Mouse (Mus musculus): ENCODE measurements around the gene Gm20489. TPM values are rescaled to one million over a fixed set of nuclear protein-coding genes. Genes with fewer than 3 reads are reported as not detected.

Gm20489 gene
- total RNA-seq (2021), result not detected

DNA sequence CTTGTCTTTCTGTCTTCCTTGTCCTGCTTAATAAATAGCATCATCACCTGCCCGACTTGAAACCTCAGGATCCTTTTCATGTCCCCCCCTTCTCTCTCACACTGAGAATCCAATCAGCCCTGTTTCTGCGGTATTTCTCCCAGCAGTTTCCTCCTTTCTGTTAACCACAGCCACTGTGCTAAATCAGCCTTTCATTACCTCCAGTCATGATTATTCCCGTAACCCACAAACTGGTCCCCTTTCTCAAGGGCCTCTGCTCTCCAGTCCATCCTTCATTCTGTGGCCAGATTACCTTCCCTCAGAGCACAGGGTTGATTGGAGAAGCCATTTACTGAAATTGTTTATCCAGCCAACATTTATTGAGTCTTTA lies at the start of gene Gm20489:
TSS of gene Gm20489 (minus strand) at position 269 of the 370 bp plus-strand sequence.
- DNase-seq (ENCODE audit: low spot score in 2 of 2), result no peak
- intact Hi-C loops (cut with DNase I), result no loop called here

DNA sequence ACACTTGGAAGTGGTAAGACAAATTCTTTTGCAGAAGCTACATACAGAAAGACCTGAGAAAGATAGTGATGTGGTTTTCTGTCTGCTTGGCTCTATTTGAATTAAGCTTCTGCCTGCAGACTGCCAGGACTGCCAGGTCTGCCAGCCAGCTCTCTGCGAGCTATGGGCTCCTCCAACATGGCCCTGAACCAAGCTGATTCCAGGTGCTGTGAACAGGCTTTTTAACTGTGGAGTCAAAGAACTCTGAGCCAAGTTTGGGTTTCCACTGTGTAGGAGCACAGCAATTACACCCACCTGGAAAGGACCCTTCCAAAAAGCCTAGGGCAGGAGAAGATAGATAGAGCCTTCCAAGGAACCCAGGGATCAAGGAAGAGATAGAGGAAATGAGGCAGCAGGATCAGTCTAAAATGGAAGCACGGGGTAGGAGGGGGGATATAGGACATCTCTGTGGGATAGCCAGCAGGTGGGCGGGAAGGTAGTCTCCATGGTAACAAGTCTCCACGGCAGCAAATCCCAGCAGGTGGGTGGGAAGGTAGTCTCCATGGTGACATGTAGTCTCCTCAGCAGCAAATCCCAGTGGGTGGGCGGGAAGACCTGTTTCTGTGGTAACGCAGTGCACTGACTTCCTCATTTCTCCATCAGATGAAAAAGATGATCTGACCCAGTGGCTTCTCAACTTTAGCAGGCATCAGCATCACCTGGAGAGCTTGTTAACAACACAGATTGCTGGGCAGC lies 45.0 kb upstream of the Gm20489 start:
- intact Hi-C loops (cut with DNase I), result no loop called here
- peak; percentile 81 to 94 for DNase-seq (ENCODE audit: low spot score in 2 of 2)

DNA sequence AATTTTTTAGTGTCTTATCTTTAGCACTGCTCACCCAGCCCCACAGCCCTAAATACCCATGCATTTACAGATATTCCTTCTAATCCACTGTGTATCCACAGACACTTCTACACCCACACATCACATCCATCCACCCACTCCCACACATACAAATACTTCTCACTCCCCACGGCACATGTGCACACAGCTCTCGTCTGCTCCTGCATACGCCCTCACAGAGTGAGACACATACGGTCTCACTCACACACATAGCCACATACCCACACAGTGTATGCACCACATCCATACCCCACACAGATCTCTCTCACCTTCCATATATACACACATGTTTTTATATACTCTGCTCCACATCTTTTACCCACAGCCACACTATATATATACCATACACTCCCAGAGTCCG lies 40.5 kb upstream of the Gm20489 start:
- intact Hi-C loops (cut with DNase I), result no loop called here
- peak in 1 of 2 experiments; percentile 80 for DNase-seq (ENCODE audit: low spot score in 2 of 2)

DNA sequence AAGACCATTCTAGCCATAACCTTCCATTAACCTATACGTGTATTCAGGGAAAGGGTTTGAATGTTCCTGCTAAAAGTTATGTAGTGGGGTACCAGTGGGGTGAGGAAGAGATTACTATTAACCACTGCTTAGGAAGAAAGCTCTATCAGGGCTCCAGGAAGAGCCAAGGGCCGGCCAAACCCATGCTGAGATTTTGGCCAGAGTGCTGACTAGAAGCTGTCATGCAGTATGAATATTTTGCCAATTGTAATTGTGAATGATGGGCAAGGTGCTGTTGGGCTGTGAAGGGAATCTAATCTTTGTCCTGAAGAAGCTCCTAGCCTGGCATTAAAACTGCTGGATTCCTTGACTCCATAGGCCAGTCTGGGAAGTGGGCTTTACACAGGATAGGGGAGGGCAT lies 35.8 kb upstream of the Gm20489 start:
- DNase-seq (ENCODE audit: low spot score in 2 of 2), result no peak
- intact Hi-C loops (cut with DNase I), result no loop called here

DNA sequence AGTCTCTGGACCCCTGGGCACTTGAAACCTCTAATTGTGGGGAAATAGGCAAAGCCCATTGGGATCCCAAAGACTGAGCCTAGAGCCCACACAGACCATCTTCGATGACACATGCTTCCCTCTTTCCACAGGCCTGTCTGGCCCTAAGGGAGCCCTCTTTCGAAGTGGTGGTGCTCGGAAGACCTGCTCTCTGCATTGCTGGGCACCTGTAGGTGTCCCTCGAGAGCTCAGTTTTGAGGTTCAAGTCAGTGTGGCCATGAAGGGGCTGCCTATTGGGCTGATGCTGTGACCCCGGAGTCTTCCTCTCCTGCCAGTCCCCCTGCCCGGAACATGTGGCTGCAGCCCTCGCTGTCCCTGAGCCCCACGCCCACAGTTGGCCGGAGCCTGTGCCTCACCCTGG lies 32.8 kb upstream of the Gm20489 start:
- DNase-seq (ENCODE audit: low spot score in 2 of 2), result no peak
- intact Hi-C loops (cut with DNase I), result no loop called here

DNA sequence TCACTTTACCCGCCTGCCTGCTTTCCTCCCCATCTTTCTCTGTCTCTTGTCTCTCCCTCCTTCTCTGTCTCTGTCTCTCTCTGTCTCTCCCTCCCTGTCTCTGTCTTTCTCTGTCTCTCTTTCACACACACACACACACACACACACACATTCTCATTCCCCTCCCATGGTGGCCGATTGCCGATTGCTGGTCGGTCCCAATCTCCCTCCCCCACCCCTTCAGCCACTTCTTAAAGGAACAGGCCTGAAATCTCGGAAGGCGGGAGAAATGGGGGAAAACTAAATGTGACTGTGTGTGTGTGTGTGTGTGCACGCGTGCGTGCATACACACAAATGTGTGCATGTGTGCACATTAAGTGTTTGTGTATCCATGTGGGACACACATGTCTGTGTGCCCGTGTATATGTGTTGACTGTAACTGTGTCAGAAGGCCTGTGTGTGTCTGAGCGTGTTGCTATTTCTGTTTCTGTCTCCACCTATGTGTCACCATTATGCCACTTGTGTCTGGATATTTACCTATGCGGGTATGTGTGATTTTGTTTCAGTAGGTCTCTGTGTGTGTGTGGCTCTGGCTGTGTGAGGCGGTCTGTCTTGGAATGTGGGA lies 31.7 kb upstream of the Gm20489 start:
- intact Hi-C loops (cut with DNase I), result loop anchor here (1.0 kb wide), 1 partner anchor 32 kb away; no protein-coding TSS in a partner anchor
- peak in 1 of 2 experiments; percentile 35 for DNase-seq (ENCODE audit: low spot score in 2 of 2)

DNA sequence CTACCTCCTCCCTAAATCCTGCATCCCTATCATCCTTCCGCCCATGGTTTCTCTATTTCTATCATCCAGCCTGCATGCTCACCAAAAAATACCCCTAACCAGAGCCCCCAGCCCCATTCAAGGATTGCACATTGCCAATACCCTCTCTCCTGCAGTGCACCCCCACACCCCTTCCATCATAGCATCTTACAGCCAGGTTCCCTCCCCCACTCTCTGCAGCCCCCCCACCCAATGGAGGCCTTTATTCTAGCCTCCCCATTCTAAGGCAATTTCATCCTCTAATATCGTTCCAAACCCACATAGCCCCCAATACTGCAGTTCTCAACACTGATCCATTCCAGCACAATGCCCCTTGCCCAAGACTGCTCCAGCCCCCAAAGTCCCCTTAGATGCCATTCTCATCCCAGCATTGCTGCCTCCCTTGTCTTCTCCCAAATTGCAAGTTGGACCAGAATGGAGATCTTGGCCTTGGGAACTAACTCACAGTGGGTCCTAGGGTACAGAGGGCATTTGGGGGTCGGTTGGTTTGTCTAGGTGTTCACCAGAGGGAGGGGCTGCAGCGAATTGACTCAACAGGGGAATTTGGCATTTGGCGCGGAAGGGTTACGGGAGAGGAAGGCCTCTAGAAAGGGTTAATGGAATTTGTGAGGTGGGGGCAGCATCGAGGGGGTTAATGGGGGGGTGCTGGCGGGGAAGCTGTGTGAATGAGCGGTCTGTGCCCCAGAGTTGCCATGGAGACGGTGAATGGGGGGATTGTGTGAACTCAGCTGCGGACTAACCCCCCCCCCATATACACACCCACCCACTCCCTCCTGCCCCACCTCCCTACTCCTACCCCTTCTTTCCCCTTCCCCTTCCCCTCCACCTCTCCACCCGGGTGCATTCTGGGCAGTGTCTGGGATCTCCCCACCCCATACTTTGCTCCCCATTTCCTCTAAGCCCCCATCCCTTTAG lies 30.9 kb upstream of the Gm20489 start:
- no peak for DNase-seq (ENCODE audit: low spot score in 2 of 2)
- intact Hi-C loops (cut with DNase I), result loop anchor here (1.0 kb wide), 1 partner anchor 33 kb away; no protein-coding TSS in a partner anchor

DNA sequence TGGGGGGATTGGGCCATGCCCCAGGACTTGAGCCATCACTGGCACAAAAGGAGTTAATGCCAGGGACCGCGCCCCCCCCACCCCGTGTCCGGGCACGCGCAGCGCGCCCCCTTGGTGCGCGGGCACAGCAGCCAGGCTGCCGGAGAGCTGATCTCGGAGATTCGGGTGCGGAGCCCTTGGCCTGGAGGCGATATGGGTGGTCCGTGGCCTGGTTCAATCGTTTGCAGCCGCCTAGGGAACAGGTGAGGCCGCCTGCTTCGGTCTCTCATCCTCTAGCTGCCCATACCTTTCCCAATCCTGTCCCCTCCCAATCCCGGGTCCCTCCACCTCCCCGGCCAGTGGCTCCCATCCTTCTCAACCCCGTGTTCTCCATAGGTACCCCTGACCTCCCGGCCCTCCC lies 30.2 kb upstream of the Gm20489 start, which contains the start of gene Nlgn3:
TSS of gene Nlgn3 (plus strand) at position 114 of the 400 bp plus-strand sequence.
- DNase-seq (ENCODE audit: low spot score in 2 of 2), result peak in 1 of 2 experiments; percentile 55
- intact Hi-C loops (cut with DNase I), result no loop called here

DNA sequence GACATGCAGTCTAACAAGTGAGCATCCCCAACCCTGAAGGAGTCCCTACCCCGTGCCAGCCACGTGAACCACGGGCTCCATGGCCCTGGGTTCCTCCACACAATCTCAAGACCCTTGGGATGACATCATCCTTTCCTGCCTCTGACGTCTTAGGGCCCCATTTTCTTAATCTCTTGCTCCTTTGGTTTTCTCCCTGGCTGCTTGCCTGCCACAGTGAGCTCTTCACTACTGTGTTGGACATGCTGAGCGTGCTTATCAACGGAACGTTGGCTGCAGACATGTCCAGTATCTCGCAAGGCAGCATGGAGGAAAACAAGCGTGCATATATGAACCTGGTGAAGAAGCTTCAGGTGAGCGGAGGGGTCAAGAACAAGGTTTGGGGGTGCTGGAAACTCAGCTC lies 21.3 kb upstream of the Gm20489 start:
- DNase-seq (ENCODE audit: low spot score in 2 of 2), result no peak
- intact Hi-C loops (cut with DNase I), result no loop called here

DNA sequence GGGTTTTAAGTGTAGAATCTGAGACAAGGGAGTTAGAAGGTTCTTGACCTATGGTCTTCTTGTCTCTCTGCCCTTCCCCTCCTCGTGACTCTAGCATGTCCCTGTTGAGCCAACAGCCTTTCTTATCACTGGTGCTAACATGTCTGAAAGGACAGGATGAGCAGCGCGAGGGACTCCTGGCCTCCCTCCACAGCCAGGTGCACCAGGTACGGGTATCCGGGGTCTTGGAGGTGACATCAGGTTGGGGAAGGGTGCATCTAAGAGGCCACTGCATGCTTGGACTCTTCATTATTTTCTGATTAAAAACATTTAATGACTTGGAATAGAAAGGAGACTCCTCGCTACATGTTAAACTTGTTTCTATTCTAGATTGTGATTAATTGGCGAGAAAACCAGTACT lies 20.2 kb upstream of the Gm20489 start:
- intact Hi-C loops (cut with DNase I), result no loop called here
- no peak for DNase-seq (ENCODE audit: low spot score in 2 of 2)

DNA sequence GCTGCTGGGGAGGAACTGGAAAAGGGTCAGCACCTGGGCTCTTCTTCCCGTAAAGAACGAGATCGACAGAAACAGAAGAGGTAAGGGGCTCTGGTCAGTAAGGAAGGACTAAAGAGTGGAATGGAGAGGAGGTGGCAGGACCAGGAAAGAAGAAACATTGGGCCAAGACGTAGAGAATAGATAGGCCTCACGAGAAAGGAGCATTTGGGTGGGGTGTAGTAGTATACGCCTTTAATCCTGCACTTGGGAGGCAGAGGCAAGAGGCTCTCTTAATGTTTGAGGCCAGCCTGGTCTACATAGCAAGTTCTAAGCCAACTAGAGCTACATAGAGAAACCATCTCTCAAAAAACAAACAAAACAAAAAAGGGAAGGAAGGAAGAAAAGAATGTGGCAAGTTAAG lies 19.6 kb upstream of the Gm20489 start:
- intact Hi-C loops (cut with DNase I), result no loop called here
- DNase-seq (ENCODE audit: low spot score in 2 of 2), result no peak

DNA sequence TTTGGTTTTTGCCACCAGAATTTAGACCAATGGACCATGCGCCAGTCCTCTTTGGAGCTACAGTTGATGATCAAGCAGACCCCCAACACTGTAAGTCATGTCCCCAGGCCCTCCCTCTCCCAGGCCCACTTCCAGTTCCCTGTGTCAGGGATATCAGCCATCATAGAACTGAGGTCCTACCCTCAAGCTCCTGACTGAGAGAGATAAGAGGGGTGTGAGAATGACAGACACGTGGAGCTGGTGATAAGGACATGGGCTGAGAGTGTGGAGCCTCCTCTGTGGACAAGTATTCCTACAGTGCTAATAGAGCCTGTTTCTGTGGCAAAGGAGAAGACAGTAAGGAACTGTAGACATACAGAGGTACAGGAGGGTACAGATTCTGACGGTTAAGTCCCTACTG lies 18.7 kb upstream of the Gm20489 start:
- no peak for DNase-seq (ENCODE audit: low spot score in 2 of 2)
- intact Hi-C loops (cut with DNase I), result no loop called here

DNA sequence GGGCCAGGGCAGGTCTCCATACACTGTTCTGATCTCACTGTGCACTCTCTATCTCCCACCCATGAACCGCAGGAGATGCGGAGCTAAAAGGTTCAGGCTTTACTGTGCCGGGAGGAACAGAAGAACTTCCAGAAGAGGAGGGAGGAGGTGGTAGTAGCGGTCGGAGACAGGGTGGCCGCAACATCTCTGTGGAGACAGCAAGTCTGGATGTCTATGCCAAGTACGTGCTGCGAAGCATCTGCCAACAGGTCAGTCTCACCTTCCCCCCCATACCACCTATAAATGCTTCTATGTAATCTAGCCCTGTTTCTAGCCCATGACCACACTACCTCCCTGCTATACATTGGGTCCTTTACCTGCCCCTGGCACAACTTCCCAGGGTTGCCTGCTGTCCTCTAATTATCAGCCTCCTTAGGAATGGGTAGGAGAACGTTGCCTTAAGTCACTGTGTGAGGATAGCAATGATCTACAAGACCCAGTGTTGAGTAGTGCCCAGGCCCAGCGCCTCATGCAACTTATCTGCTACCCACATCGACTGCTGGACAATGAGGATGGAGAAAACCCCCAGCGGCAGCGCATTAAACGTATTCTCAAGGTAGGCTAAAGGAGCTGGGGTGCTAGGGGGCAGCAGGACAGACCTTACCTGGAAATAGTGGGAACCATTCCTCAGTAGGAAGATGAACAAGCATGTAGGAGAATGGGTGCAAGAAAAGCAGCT lies 17.3 kb upstream of the Gm20489 start:
- no peak for DNase-seq (ENCODE audit: low spot score in 2 of 2)
- intact Hi-C loops (cut with DNase I), result no loop called here

DNA sequence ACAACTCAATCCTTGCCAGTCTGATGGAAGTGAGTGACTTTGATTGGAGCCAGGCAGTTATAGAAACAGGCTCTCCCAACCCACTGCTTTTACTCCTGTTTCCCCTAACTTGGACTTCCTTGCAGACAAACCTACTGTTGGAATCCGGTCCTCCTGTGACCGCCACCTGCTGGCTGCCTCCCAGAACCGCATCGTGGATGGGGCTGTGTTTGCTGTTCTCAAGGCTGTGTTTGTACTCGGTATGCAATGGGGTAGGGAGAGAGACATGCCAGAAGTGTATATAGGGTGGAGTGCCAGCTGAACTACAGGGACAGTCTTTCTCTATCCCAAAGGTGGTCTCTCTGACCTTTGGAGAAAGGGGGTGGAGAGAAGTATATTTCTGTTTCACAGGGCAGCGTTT lies 16.7 kb upstream of the Gm20489 start:
- intact Hi-C loops (cut with DNase I), result no loop called here
- peak in 1 of 2 experiments; percentile 60 for DNase-seq (ENCODE audit: low spot score in 2 of 2)

DNA sequence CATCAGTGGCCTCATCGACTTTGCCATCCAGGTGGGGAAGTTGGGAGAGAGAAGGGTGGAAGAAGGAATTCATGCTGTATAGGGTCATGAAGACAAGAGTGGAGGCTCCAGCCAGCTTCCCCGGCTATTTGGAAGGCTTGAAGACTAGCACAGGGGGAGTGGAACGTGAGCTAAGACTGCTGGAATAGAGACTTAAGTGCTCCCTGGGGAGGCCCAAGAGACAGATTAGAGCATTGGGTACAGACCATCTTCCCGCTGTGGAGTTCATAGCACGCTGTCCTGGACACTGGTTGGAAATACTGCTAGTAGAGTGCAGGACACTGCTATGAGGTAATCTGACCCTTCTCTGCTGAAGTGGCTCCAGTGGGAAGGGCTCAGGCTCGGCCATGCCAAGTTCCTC lies 14.0 kb upstream of the Gm20489 start:
- DNase-seq (ENCODE audit: low spot score in 2 of 2), result no peak
- intact Hi-C loops (cut with DNase I), result no loop called here

DNA sequence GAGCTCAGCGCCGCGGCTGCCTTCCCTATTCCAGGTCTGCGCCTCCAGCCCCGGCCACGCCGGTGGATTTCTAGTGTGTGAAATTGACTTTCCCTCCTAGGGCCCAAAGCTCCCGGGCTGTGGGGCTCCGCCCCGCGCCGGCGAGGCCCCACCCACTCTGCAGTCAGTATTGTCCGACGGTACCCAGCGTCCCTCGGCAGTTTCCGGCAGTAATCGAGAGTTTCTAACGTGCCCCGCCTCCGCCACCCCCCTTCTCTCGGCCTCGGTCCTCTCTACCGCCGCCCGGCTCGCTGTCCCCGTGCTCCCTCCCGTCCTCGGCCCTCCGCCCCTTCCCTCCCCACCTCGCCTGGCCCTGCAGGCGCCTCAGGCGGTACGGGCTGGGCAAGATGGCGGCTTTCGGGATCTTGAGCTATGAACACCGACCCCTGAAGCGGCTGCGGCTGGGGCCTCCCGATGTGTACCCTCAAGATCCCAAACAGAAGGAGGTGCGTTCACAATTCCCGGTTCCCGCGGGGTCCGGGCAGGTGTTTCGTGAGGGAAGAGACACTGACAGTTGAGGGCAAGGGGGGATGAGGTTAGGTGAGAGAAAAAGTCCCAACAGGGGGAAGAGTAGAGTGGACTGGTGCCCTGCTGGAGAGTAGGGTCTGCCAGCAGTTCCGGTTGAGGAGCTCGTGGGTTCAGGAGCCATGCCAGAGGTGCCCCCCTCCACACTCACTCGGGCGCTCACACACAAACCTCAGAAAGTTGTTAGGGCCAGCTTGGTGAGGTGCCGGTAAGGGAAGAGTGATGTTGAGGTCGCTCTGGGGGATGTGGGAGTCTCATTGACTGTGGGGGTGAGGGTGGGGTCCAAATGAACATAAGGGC lies 5.3 kb upstream of the Gm20489 start, which contains the start of gene Med12:
TSS of gene Med12 (plus strand) at position 156 of the 864 bp plus-strand sequence.
- intact Hi-C loops (cut with DNase I), result loop anchor here (2.0 to 5.0 kb wide), 3 partner anchors 19 to 142 kb away; partner anchors contain the start of genes Foxo4 and Snx12
- DNase-seq (ENCODE audit: low spot score in 2 of 2), result peak; percentile 75 to 83

DNA sequence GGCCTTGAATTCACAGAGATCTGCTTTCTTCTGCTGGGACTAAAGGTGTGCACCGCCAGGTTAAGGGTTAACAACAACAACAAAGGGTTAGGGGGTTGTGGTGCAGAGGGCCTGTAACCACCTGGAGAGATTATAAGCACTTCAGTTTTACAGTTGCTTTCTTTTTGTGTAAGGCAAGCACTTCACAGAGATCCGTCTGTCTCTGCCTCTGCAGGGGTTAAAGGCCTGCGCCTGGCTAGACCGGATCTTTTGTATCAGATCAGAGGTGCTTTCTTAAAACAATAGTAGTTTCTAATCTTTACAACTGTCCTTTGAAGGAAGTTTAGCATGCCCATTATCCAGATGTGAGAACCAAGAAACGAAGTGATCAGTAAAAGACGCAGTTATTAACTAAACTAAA lies 4.6 kb upstream of the Gm20489 start:
- no peak for DNase-seq (ENCODE audit: low spot score in 2 of 2)
- intact Hi-C loops (cut with DNase I), result loop anchor here (5.0 kb wide), 1 partner anchor 141 kb away; no protein-coding TSS in a partner anchor

DNA sequence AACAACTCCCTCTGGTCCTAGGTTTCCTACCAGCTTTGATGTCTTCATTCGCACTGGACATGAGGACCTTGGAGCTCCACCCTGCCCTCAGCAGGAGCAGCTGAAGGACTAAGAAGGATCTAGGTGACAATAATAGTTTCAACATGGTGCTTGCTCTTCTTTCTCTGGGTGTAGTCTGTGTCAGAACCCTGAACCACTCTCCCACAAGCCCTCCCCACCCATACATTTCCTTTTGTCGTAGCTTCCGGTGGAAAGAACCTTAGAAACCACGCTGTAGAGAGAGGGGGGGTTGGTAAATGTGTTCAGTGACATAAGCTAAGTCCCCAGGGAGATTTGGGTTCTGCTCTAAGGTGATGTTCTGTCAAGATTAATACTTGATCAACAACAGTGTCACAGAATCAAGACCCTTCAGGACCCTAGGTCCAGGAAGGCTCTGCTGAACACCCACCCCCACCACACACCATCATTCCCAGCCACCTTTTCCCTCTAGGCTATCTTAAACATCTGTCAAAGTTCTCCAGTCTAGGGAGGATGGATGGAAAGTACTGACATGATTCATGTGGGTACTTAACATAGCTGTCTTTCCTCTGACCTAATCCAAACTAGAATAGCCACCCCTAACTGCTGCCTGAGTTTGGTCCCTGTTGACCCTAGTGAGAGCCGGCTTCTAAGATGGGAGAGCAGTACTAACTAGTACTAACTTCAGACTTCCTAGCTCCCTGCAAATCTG lies 633 bp downstream of the Gm20489 start, which contains the start of gene Il2rg:
TSS of gene Il2rg (minus strand) at position 231 of the 730 bp plus-strand sequence.
- DNase-seq (ENCODE audit: low spot score in 2 of 2), result no peak
- intact Hi-C loops (cut with DNase I), result no loop called here

Measured in left cerebral cortex, postnatal 25 days (tissue).